Mouse (Mus musculus) intestine, embryonic 15.5 days (tissue): ENCODE results near the gene Mthfsl. TPM values are rescaled to one million over a fixed set of nuclear protein-coding genes. Genes with fewer than 3 reads are reported as not detected.
"Not testable (repeated sequence)": the region's sequence is repeated elsewhere in the genome, so short reads cannot be mapped to it uniquely, and the experiment has no call there.

Source experiments
- ATAC-seq: fragments of 200-750 bp; cut with Nextera tagmentation; 2 replicates; pipeline ENCODE4 v1.8.0; 2017; ENCODE audit warnings: moderate TSS enrichment, moderate library complexity
- H3K27ac ChIP-seq: fragments of 300-500 bp; sonication (generic); 2 replicates; pipeline ENCODE4 v1.5.1; 2015; ENCODE audit warnings: mild to moderate bottlenecking, inconsistent platforms
- H3K27me3 ChIP-seq: fragments of 300-500 bp; sonication (generic); replicated peaks from 2 replicates; pipeline ENCODE4 v1.6.1; 2015; ENCODE audit warnings: inconsistent platforms
- H3K36me3 ChIP-seq: fragments of 300-500 bp; sonication (generic); 2 replicates; pipeline ENCODE4 v1.6.1; 2015; ENCODE audit warnings: inconsistent platforms
- H3K4me1 ChIP-seq: fragments of 300-500 bp; sonication (generic); replicated peaks from 2 replicates; pipeline ENCODE4 v1.6.1; 2015; ENCODE audit warnings: inconsistent platforms
- H3K4me2 ChIP-seq: fragments of 300-500 bp; sonication (generic); replicated peaks from 2 replicates; pipeline ENCODE4 v1.6.1; 2015; ENCODE audit warnings: mild to moderate bottlenecking, inconsistent platforms
- H3K4me3 ChIP-seq: fragments of 300-500 bp; sonication (generic); replicated peaks from 2 replicates; pipeline ENCODE4 v1.5.1; 2015; ENCODE audit warnings: inconsistent platforms
- H3K9ac ChIP-seq: fragments of 300-500 bp; sonication (generic); 2 replicates; pipeline ENCODE4 v1.6.1; 2015; ENCODE audit warnings: inconsistent platforms
- H3K9me3 ChIP-seq: fragments of 300-500 bp; sonication (generic); 2 replicates; pipeline ENCODE4 v1.6.1; 2016; ENCODE audit warnings: inconsistent platforms
- WGBS: fragments of 180-500 bp; shearing (Covaris S2); methylation state at CpG from one replicate; pipeline ENCODE4 v1.1.7; 2015; 5-methylcytosine and 5-hydroxymethylcytosine counted together
- polyA plus RNA-seq: library from polyadenylated mRNA; unstranded; fragments of >200 nt; fragmentation: Nextera tagmentation; extraction: Ambion mirVana; gene quantifications from 2 replicates; pipeline ENCODE4 v1.2.1, GENCODE M21; 2015

Mthfsl gene
- polyA plus RNA-seq, 1 experiment from 2014 or later, result 43.4 TPM

DNA sequence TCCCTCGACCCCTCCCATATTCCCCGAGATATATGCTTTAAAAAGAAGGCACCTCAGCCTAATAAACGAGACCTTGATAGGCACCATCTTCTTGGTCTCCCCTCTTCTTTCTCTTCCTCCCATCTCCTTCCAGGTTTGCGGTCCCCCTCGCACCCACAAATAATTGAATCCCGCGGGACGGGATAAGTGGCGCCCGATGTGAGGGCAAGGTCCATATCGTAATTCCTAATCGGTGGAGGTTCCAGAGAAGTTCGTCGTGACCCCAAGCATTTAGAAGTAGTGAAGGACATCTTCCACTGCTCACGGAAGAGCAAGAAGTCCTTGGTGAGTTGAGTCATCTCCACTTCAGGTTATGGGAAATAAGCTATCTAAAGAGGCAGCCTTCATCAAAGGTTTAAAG lies 69.4 kb downstream of the Mthfsl start:
- not testable (repeated sequence) for H3K36me3 ChIP-seq, H3K4me3 ChIP-seq, H3K27ac ChIP-seq, H3K4me1 ChIP-seq, H3K4me2 ChIP-seq, H3K9me3 ChIP-seq, H3K9ac ChIP-seq, ATAC-seq, H3K27me3 ChIP-seq
- WGBS, result 95% methylated on average over 13 of the region's 15 CpGs

Other genes starting within 250 kb of the Mthfsl start
- gene Syncrip, start 237.7 kb downstream of the Mthfsl start, polyA plus RNA-seq, result 78.3 and 98.9 TPM in 2 replicates
- gene Zfp949, start 172.3 kb downstream of the Mthfsl start, polyA plus RNA-seq, result 7.4 and 7.9 TPM in 2 replicates
- gene Trim43a, start 139.4 kb downstream of the Mthfsl start, polyA plus RNA-seq, result not detected in 2 replicates
- gene Bcl2a1d, start 11.6 kb upstream of the Mthfsl start, polyA plus RNA-seq, result 0.77 TPM in 2 replicates
- 0.10 and 0.28 TPM in 2 replicates for gene Trim43c, start 118.9 kb upstream of the Mthfsl start, polyA plus RNA-seq
- gene Bcl2a1a, start 236.6 kb upstream of the Mthfsl start, polyA plus RNA-seq, result 1.00 and 2.5 TPM in 2 replicates